Comparison of ENCODE assay signal across 8 mouse cellular contexts in genomic region chr1:153703445-153703991, GRCm38 (mm10). TPM values are rescaled to one million over a fixed set of nuclear protein-coding genes. Genes with fewer than 3 reads are reported as not detected.
A peak's percentile ranks its signal among the peaks of the same experiment; 100 is the strongest.
DNase-seq lines count a peak whose midpoint lies in the region; ATAC-seq and TF ChIP-seq lines count a peak whose summit lies in the region.

No protein-coding gene starts in this region.

- DNase-seq in right cerebral cortex, postnatal 10 days (ENCODE audit: low spot score in 2 of 2) = peak; percentile 81 to 84
- DNase-seq in right cerebral cortex, adult 2 months (ENCODE audit: low spot score in 2 of 2) = no peak
- peak; percentile 82 for DNase-seq in hindbrain, postnatal 0 days (ENCODE audit: low spot score)
- peak; percentile 83 for DNase-seq in midbrain, postnatal 0 days (ENCODE audit: low spot score)
- no peak for DNase-seq in kidney, adult 11 months
- no peak for DNase-seq in lung, postnatal 4 days

- H3K36me3 ChIP-seq in forebrain, embryonic 12.5 days (replicated peaks) = no peaks in the 10 kb centered on the region
- H3K36me3 ChIP-seq in hindbrain, postnatal 0 days (ENCODE audit: insufficient read depth, low read length) = no peaks in the 10 kb centered on the region
- no peaks in the 10 kb centered on the region for H3K36me3 ChIP-seq in midbrain, postnatal 0 days (ENCODE audit: insufficient read depth, low read length)

- no peaks in the 10 kb centered on the region; the same call in 1 of the 2 replicates for H3K9me3 ChIP-seq in forebrain, embryonic 12.5 days
- H3K9me3 ChIP-seq in hindbrain, postnatal 0 days (ENCODE audit: low read length) = no peaks in the 10 kb centered on the region
- no peaks in the 10 kb centered on the region for H3K9me3 ChIP-seq in midbrain, postnatal 0 days (ENCODE audit: low read length)

- 2% methylated on average over 12 of the region's 12 CpGs for WGBS in forebrain, embryonic 12.5 days
- 6% methylated on average over 12 of the region's 12 CpGs for WGBS in hindbrain, postnatal 0 days
- WGBS in midbrain, postnatal 0 days = 13% methylated on average over 12 of the region's 12 CpGs

- H3K27ac ChIP-seq in forebrain, embryonic 12.5 days = peak overlapping the region; percentile 87
- H3K27ac ChIP-seq in hindbrain, postnatal 0 days = 0 out of 2 replicates have a peak overlapping the region, but pooled peaks have one; percentile 1
- H3K27ac ChIP-seq in midbrain, postnatal 0 days (ENCODE audit: low read depth, low read length) = peak overlapping the region; percentile 38; the same call in 1 of the 2 replicates

- no peaks in the 10 kb centered on the region for H3K27me3 ChIP-seq in forebrain, embryonic 12.5 days
- no peaks in the 10 kb centered on the region for H3K27me3 ChIP-seq in hindbrain, postnatal 0 days (ENCODE audit: insufficient read depth, low read length)
- H3K27me3 ChIP-seq in midbrain, postnatal 0 days (ENCODE audit: insufficient read depth, low read length) = no peaks in the 10 kb centered on the region

- no peak overlapping the region for H3K4me3 ChIP-seq in forebrain, embryonic 12.5 days (replicated peaks)
- no peak overlapping the region for H3K4me3 ChIP-seq in hindbrain, postnatal 0 days (ENCODE audit: low read length)
- no peak overlapping the region for H3K4me3 ChIP-seq in midbrain, postnatal 0 days (ENCODE audit: low read depth, low read length)

- peaks cover 46% of the 10 kb centered on the region for H3K4me1 ChIP-seq in forebrain, embryonic 12.5 days
- peaks cover 12% of the 10 kb centered on the region for H3K4me1 ChIP-seq in hindbrain, postnatal 0 days (ENCODE audit: insufficient read depth, low read length)
- peaks cover 5% of the 10 kb centered on the region for H3K4me1 ChIP-seq in midbrain, postnatal 0 days (ENCODE audit: insufficient read depth, low read length)

- TF ChIP-seq CTCF in hindbrain, postnatal 0 days (IDR thresholded peaks at IDR 0.05; ENCODE audit: low read depth) = no peak
- no peak for TF ChIP-seq CTCF in midbrain, postnatal 0 days (IDR thresholded peaks at IDR 0.05)

- H3K9ac ChIP-seq in forebrain, embryonic 12.5 days = peak overlapping the region; percentile 18; the same call in 1 of the 2 replicates
- no peak overlapping the region for H3K9ac ChIP-seq in hindbrain, postnatal 0 days (replicated peaks; ENCODE audit: low read length)
- no peak overlapping the region for H3K9ac ChIP-seq in midbrain, postnatal 0 days (replicated peaks; ENCODE audit: low read length, poor library complexity, severe bottlenecking)

- H3K4me2 ChIP-seq in forebrain, embryonic 12.5 days = peak overlapping the region; percentile 34
- H3K4me2 ChIP-seq in hindbrain, postnatal 0 days (ENCODE audit: low read depth, low read length) = peak overlapping the region; percentile 31
- H3K4me2 ChIP-seq in midbrain, postnatal 0 days (ENCODE audit: low read depth, low read length, poor library complexity, severe bottlenecking) = no peak overlapping the region

- ATAC-seq in forebrain, embryonic 12.5 days (ENCODE audit: low FRiP score) = peak; percentile 90
- ATAC-seq in hindbrain, postnatal 0 days = peak; percentile 86
- ATAC-seq in midbrain, postnatal 0 days (ENCODE audit: low FRiP score) = peak; percentile 66
- ATAC-seq in megakaryocyte-erythroid progenitor cell, adult 5-6 weeks (replicated peaks; ENCODE audit: low FRiP score, low TSS enrichment, poor library complexity, severe bottlenecking) = no peak

RNA-seq across cellular contexts. Expression of gene Rgs16, which starts 36.6 kb away (rescaled TPM):
- polyA plus RNA-seq in forebrain, embryonic 12.5 days (2016; fragmentation: Nextera tagmentation; extraction: Ambion mirVana) = 46.6 and 49.3 TPM in 2 replicates
- 3.8 and 4.3 TPM in 2 replicates for total RNA-seq in hindbrain, postnatal 0 days (2014; rRNA removed)
- polyA plus RNA-seq in hindbrain, postnatal 0 days (2015; fragmentation: Nextera tagmentation; extraction: Ambion mirVana) = 5.7 and 6.7 TPM in 2 replicates
- 7.2 and 7.6 TPM in 2 replicates for total RNA-seq in midbrain, postnatal 0 days (2014; rRNA removed)
- 9.7 and 10.7 TPM in 2 replicates for polyA plus RNA-seq in midbrain, postnatal 0 days (2015; fragmentation: Nextera tagmentation; extraction: Ambion mirVana)
- not detected in 2 replicates for total RNA-seq in megakaryocyte-erythroid progenitor cell, adult 5-6 weeks (2014; fragmentation: Nextera tagmentation)
- 0.14 TPM in 1 of 2 replicates, not detected in the other for total RNA-seq in megakaryocyte-erythroid progenitor cell, adult 5-6 weeks (2017)

RNA-seq across cellular contexts. Expression of gene Rnasel, which starts 45.7 kb away (rescaled TPM):
- polyA plus RNA-seq in forebrain, embryonic 12.5 days (2016; fragmentation: Nextera tagmentation; extraction: Ambion mirVana) = 29.1 and 31.6 TPM in 2 replicates
- 21.6 and 23.3 TPM in 2 replicates for total RNA-seq in hindbrain, postnatal 0 days (2014; rRNA removed)
- 16.8 and 17.1 TPM in 2 replicates for polyA plus RNA-seq in hindbrain, postnatal 0 days (2015; fragmentation: Nextera tagmentation; extraction: Ambion mirVana)
- 22.1 and 29.3 TPM in 2 replicates for total RNA-seq in midbrain, postnatal 0 days (2014; rRNA removed)
- 15.7 and 17.4 TPM in 2 replicates for polyA plus RNA-seq in midbrain, postnatal 0 days (2015; fragmentation: Nextera tagmentation; extraction: Ambion mirVana)
- 31.0 and 41.1 TPM in 2 replicates for total RNA-seq in megakaryocyte-erythroid progenitor cell, adult 5-6 weeks (2014; fragmentation: Nextera tagmentation)
- total RNA-seq in megakaryocyte-erythroid progenitor cell, adult 5-6 weeks (2017) = 31.6 and 50.0 TPM in 2 replicates

RNA-seq across cellular contexts. Expression of gene Rgs8, which starts 50.7 kb away (rescaled TPM):
- polyA plus RNA-seq in forebrain, embryonic 12.5 days (2016; fragmentation: Nextera tagmentation; extraction: Ambion mirVana) = 24.3 and 25.1 TPM in 2 replicates
- 23.9 and 40.1 TPM in 2 replicates for total RNA-seq in hindbrain, postnatal 0 days (2014; rRNA removed)
- 12.5 and 14.1 TPM in 2 replicates for polyA plus RNA-seq in hindbrain, postnatal 0 days (2015; fragmentation: Nextera tagmentation; extraction: Ambion mirVana)
- 40.7 and 68.0 TPM in 2 replicates for total RNA-seq in midbrain, postnatal 0 days (2014; rRNA removed)
- 31.1 and 32.1 TPM in 2 replicates for polyA plus RNA-seq in midbrain, postnatal 0 days (2015; fragmentation: Nextera tagmentation; extraction: Ambion mirVana)
- not detected in 2 replicates for total RNA-seq in megakaryocyte-erythroid progenitor cell, adult 5-6 weeks (2014; fragmentation: Nextera tagmentation)
- not detected in 2 replicates for total RNA-seq in megakaryocyte-erythroid progenitor cell, adult 5-6 weeks (2017)

Comparison
In these comparisons a context has a peak if more than half of its experiments do, and no peak if none do; other contexts are left out.
1. DNase-seq: peak in right cerebral cortex, postnatal 10 days (2 of 2), hindbrain, postnatal 0 days (single experiment) and midbrain, postnatal 0 days (single experiment); none in right cerebral cortex, adult 2 months (0 of 2), kidney, adult 11 months (single experiment) and lung, postnatal 4 days (0 of 2).
2. H3K27ac ChIP-seq: peak in every context shown above with its lines; median percentile 87 in forebrain, embryonic 12.5 days; 38 in midbrain, postnatal 0 days; 1 in hindbrain, postnatal 0 days.
3. RNA of gene Rgs8, which starts 50.7 kb away (total RNA-seq): 40.7 to 68.0 TPM in midbrain, postnatal 0 days and 23.9 to 40.1 TPM in hindbrain, postnatal 0 days; not detected in megakaryocyte-erythroid progenitor cell, adult 5-6 weeks; every median in the first group is over 10 times any median in the second.